Mouse (Mus musculus): ENCODE data around the gene Bnipl.

DNA sequence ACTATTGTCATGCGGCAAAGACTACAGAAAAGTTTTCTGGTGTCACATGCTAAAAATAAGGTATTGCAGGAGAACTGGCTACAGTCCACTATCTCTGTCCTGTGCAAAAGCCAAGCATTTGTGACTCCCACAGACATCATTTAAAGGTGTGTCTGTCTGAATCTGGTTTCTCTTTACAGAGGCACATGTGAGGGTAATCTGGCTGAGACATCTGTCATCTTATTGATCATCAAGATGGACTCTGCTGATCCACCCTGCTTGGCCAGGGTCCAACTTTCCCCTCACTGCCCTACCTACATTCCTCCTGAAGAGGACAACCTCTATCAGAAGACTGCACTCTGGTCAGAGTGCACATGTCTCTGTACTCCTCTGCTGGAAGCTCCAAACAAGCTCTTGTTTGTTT lies 26.2 kb upstream of the Bnipl start:
- TF ChIP-seq CTCF (IDR thresholded peaks at IDR 0.05; ENCODE audit: borderline replicate concordance, insufficient read depth, low read depth, low read length) (no peak), POLR2A (IDR thresholded peaks at IDR 0.05; ENCODE audit: borderline replicate concordance, insufficient read depth, low read length) (no peak)
